Mouse (Mus musculus) left cerebral cortex, adult 9 months (tissue): ENCODE measurements around the gene Vamp5.

ENCODE experiments used
- DNase-seq, 2 experiments: peaks; one replicate each; pipeline ENCODE4 v3.0.0; 2022; ENCODE audit warnings: low spot score in 2 of 2

The Vamp5 gene

DNA sequence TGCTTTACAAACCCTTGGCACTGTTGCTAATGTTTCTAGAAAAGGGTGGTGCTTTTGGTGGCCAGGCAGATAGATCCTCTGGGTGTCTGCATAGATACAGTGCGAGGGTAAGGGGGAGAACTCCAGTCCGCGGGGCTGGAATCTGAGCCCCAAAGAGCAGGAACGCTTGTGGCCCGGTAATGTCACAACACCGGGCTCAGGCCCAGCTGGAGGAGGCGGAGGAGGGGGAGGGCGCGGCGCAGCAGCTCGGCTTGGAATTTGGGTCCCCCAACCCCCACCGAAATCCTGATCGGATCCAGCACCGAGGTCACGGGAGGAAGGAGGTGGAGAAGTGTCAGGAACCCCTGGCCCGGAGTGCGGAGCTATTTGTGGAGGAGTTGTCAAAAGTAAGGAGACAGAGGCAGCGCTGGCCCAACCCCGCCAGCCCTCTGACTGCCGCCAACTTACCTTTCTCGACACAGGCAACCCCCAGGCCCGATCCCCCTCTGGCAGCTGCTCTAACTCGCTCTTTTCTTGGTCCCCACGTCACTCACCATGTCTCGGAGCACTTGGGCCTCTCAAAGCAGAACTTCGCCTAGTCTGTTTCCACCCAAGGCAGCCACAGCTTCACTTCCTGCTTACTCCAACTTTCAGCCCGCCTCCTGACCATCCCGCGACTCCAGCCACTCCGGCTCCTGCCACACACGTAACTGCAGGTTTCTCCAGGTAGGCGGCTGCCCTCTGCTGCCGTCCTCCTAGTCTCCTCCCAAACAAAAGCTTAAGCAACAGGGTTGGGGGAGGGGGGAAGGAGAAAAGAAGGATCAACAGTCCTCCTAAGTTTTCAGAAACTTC, 9.9 kb upstream of the Vamp5 start, which contains the start of gene Vamp8:
Gene Vamp8, minus strand, starts transcription at position 763 of the 831 bp plus-strand sequence.
- peak in 1 of 2 experiments; percentile 37 for DNase-seq

DNA sequence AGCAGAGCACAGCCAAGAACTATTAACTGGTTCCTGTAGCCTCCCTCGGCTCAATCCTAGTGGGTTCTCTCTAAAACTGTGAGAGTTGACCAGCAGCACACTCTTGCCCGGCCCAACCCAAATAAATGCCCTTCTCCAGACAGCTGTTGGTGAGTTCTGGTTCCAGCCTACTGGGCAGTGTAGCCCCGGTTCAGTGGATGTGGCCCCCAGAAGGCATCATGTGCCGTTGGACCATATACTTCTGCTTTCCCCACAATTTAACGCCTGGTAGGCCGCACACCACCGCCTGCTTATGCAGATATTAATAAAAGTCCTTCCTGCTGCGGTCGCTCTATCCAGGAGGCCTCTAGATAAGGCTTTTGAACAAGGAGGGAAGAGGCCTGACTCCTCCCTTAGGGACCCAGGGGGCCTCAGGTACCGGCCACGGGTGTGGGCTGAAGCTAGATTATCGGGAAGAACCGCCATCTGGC, 9.2 kb upstream of the Vamp5 start:
- no peak for DNase-seq

DNA sequence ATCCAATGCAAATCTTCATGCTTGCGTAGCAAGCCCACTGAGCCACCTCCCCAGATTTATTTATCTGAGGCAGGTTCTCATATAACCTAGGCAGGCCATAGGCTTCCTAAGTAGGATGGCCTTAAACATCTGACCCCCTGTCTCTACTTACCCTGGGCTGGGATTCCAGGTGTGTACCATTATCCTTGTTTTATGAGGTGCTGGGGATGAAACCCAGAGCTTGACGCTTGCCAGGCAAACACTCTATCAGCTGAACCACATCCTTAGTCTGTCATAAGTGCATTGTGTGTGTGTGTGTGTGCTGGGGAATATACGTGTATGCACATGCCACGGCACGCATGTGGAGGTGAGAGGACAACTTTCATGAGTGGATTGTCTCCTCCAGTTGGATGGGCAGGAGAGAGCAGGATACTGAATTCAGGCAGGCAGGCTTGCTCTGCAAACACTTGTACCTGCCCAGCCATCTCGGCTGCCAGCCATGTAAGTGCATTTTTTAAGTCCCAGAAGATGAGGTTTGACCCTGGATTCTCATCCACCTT, 8.6 kb upstream of the Vamp5 start:
- no peak for DNase-seq

DNA sequence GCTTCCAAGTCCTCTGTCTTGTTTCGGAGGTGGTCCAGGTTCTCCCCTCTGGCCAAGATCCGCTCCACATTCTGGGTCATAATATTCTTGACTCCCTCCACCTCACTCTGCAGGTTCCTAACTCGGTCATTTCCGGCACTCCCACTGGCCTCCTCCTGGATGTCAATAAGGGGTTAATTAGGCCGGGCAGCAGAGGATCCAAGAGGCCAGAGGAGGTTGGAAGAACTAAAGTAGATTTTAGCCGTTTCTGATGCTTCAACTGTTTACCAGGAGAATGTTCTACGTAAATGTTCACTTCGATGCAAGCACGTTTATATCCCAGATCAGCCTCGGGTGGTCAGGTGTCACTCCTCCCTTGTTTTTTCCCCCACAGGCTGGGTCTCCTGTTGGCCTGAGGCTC, 8.0 kb upstream of the Vamp5 start:
- DNase-seq = no peak

DNA sequence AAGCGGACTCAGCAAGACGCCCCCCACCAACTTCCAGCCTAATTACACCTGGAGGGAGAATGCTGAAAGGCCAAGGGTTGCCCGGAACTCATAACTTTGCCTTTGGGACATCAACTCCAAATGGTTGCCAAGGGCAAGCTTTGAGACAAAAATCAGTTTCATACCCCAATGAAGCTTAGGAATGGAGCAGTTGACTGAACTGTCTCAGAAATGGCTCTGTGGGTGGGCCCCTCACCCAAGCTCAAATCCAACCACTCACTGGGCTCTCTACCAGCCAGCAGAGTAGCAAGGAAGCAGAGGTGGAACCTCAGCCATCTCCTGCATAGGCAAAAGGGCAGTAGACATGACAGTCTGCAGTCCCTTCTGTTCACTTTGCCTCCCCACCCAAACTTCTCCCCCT, 7.5 kb upstream of the Vamp5 start:
- DNase-seq = no peak

DNA sequence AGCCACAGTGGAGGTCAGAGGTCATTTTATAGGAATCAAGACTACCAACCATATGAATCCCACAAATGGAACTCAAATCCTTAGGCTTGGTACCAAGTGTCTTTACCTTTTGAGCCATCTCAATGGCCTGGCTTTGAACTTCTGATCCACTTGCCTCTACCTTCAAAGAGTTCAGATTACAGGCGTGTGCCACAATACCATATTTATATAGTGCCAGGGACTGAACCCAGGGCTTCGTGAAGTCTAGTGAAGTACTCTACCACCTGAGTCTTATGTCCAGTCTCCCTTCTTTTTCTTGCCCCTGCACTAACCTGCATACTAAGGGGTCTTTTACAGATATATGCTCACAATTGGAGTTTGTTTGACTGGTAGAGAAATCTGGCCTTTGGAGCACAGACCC, 6.3 kb upstream of the Vamp5 start:
- DNase-seq = no peak

DNA sequence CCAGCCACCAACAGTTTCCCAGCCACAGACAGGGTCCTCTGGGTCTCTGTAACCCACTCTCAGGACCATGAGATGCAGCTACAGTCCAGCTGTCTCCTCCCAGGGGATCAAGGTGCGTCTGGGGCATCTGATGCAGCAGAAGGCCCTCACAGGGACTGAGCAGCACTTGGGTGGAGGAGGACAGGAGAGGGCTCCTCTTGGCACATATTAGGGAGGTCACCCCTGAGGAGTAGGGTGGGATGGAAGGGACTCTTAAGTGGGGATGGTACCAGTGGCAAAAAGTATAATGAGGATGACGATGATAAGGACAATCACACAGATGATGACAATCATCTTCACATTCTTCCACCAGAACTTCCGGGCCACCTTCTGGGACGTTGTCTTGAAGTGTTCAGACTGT, 5.0 kb upstream of the Vamp5 start:
- DNase-seq = no peak

DNA sequence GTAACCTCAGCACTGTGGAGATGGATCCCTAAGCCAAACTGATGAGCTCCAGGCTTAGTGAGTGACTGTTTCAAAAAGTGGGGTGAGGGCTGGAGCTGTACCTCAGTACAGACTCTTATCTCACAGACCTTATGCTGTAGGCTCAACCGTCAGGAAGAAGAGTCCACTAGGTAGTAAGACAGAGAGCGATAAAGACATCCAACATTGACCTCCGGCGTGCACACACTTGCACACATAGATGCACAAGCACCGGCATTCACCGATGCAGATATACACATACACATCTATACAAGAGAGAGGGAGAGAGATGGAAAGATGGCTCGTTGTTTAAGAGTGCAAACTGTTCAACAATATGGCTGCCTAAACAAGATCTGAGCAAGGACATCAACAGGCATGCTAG, 3.7 kb upstream of the Vamp5 start:
- DNase-seq = no peak

DNA sequence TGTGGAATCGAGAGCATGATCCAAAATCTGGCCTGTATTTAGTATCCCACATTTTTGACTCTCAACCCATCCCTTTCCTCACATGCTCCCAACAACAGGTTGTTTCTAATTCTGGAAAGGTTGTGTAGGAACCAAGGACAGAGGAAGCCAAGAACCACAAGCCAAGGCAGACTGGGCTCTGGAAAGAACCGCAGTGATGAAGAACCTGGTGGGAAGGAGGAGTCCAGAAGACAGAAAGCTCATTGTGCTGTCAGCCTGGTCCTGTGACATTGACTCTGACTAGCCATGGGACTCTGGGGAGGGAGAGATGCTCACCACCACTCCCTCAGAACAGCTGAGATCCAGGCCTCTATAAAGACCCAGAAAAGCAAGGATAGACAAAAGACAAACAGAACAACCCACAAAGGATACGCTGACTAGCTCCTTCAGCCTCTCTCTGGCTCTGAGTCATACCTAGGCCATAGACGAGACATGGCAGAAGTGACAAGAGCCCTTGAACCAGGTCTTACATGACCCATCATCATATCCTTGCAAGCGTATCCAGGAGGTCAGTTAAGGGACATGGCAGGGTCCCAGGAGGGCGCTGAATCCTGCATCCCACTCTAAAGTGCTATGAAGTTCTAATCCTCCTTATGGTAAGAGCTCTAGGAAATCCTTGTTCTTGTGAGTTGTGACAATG, 3.0 kb upstream of the Vamp5 start:
- DNase-seq = no peak

DNA sequence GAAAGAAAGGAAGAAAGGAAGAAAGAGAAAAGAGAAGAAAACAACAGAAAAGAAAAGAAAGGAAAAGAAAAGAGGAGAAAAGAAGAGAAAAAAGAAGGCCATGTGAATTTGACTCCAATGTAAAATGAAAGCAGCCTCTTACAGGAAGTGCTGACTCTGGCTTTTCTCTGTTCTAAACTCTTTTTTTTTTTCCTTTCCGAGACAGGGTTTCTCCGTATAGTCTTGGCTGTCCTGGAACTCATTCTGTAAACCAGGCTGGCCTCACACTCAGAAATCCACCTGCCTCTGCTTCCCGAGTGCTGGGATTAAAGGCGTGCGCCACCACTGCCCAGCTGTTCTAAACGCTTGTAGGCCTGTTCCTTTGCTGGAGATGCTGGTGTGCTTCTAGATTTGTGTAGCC, 2.2 kb upstream of the Vamp5 start:
- no peak for DNase-seq

DNA sequence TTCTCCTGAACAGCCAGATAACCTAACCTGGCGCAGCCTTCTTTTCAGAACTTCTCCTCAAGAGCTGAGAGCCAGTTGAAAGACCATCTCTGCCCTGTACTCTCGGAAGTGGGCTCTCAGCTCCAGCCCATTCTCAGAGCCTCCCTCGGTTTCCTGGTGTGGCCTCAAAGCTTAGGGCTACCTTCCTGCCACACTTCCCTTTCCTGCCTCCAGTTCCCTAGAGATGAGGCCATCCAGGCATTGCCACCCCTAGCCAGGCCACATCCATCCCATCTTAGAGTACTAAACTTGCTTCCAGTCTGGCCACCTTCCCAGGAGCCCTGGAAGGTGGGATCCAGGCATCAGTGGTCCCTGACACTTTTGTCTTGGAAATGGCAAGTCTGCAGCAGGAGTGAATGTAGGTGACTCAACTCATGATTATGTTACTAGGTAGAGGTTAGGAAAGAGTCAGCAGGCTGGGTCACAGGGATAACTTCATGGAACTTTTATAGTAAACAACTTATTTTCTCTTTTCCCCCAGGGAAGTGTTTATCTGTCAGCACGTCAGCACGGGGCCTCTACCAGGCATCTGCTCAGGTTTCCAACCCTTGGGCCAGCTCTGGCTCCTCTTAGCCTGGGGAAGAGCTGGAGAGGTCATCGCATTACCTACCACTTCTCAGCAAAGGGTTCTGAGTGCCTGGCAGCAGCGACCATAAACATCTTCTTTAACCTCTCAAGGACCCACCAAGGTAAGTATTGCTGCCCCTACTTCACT, 714 bp downstream of the Vamp5 start:
- DNase-seq = no peak

DNA sequence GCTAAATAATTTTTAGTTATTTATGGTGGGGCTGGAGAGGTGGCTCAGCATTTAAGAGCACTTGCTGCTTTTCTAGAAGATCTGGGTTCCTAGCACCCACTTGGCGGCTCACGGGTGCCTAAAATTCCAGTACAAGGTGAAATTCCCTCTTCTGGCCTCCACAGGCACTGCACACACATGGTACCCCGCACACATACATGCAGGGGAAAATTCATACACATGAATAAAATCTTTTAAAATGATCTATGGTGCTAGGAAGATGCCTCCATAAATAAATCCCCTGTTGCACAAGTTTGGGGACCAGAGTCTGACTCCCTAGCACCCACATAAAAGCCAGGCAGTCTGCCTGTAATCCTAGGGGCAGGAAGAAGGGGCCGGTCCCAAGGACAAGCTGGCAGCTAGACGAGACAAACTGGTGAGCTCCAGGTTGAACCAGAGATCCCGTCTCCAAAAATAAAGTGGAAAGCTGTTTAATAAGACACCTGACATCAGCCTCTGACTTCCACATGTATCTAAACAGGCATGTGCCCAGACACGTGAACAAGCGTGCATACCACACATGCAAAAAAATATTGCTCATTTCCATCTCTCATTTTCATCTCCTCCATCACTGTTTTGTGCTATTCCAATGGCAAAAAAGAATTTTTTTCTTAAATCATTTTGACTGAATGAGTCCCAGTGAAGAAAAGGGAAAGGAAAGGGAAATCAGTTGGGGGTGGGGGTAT, 1.6 kb downstream of the Vamp5 start:
- no peak for DNase-seq

DNA sequence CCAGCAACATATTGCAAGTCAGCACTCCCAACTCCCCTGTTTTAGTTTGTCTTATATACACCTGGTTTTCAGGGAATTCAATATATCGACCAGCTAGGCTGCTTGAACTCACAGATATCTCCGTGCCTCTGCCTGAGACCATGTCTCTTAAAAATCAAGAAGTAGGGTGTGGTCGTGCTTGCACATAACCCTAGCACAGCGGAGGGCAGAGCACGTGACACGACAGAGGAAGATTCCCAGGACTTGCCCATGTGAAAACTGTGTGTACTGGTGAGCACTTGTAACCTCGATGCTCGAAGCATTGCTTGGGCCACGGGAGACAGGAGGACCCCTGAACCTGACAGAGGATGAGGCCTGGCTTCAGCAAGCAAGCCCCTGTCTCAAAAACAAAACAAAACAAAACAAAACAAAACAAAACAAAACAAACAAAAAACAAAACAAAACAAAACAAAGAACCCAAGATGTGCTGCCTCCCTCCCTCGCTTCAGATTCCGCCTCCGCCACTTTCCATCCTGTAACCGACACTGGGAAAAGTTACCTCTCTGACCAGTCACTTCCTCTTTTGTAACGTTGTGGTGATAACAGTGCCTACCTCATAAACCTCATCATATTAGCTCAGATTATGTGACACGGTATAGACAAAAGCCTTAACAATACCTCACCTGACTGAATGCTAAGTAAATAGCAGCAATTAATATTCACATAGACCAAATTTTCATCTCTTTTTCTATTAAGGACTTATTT, 5.3 kb downstream of the Vamp5 start:
- DNase-seq = no peak

DNA sequence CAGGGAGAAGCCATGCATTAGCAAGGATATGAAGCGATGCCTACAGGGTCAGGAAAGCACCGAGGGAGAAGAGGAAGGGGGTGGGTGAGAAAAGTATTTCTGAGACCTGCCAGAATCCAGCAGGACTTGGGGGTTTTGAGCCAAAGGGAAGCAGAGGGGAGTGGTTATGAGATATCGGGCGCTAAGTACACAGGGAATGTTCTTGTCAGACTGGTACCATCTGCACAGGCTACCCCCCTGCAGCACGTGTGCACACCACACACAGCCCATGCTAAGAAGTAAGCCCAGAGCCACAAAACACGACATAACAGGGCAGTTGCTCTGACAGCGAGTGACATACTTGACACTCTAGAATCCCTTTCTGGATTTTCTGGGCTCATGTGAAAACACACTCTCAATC, 6.1 kb downstream of the Vamp5 start:
- no peak for DNase-seq

DNA sequence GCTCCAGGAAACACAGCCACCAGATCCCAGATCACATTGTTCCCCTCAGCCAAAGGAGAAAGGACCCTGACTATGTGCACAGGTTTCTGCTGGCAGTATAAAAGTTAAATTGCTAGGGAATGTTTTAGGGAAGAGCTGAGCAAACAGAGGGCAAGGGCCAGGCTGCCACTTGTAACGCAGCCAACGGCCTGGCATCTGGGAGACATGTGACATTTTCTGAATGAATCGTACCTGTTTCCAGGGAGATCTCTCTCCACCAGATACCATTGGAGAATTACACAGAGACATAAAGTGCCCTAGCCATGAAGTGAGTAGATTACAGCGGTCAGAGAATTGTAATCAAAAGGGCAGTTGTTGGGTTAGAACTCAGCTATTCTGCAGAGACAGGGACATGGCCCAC, 7.1 kb downstream of the Vamp5 start:
- no peak for DNase-seq

DNA sequence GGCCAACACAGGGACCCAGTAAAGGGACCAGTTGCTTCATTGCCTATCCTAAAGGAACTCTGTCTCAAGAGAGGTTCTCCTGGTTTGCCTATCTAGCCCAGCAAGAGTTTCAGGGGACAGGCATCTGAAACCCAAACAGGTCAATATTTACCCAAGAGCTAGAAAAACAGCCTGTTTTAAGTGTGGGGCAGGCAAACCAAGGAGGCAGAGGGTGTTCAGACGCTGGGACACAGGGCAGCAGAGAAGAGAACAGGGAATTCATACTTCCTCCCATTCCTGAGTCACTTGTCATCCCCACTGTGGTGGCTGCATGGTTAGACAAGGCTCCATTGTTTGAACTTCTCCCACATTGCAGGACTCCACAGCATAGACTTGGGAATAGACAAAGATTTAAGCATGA, 8.7 kb downstream of the Vamp5 start:
- DNase-seq = no peak

DNA sequence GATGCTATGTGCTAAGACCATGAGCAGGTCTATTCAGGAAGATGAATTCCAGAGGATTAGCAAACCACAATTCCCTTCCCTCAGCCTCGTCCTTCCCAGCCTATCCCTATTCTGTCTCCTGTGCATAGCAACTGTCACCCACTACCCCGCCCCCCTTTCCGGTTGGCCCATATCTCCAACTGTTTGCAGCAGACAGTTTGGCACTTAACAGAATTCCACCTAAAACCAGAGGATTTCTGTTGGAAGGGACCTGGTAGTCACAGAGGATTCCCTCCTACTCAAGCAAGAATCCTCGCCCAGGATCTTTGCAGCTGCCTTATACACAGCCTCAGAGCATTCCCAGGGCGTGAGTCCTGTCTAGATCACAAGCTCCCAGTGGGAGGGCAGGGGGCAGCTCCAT, 9.1 kb downstream of the Vamp5 start:
- peak in 1 of 2 experiments; percentile 61 for DNase-seq

DNA sequence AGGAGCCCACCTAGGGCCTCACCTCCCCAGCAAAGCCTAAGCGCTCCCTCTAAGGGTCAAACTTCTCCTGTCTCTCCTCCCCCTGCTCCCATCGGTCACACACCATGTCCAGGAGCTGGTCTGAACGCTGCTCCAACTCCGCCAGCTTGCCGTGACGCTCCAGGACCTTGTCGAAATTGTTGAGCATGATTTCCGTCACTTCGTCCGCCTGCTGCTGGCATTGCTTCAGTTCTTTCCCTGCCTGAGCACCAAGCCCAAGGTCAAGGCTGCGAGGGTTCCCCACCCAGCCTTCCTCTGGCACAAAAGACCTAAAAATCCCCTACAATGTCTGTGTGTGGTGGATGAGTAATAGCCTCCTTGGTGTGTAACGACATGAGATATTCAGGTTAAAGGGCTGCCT, 10.2 kb downstream of the Vamp5 start:
- no peak for DNase-seq

DNA sequence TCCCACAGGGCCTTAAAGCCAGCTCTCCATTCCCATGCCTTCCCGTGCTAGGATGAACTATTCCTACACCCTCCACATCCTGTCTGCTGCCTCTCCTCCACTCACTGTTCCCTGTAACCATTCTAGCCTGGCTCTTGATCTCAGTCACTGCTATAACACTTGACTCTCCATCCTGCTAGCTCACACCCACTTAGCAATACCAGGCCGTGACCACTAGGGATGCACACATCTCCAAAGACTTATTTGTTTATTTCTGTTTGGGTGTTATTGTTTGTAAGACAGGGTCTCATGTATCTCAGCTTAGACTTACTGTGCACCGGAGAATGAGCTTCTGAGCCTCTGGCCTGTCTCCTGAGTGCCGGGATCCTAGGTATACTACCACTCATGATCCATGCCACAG, 10.7 kb downstream of the Vamp5 start:
- no peak for DNase-seq

DNA sequence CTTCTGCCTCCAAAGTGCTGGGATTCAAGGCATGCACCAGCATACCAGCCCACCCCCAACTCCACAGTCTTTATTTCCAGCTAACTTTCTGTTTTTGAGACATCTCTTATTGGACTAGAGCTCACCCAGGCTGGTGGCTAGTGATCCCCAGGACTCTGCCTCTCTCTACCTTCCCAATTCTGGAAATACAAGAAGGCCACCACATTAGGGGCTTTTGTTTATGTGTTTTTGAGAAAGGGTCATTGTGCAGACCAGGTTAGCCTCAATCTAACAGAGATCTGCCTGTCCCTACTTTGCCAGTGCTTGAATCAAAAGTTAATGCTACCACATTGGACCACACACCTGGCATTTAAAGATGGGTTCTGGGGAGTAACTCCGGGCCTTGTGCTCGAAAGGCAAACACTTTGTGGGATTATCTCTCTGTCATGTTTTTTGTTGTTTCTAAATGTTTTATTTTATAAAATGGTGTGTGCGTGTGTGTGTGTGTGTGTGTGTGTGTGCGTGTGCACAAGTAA, 12.8 kb downstream of the Vamp5 start:
- DNase-seq = no peak
